Mouse (Mus musculus) liver, adult (tissue): ENCODE results near the gene Cbln4.

Experiments used
- GATA4 ChIP-seq: IDR thresholded peaks from 2 replicates; pipeline ENCODE4 v1.6.1; 2014; ENCODE audit warnings: mild to moderate bottlenecking, low read length; ENCODE audit not compliant: insufficient replicate concordance

The Cbln4 gene

GRCm38 (mm10) chr2:172004029-172004984 is 39.0 kb downstream of the Cbln4 start:
- no peak for TF ChIP-seq GATA4

GRCm38 (mm10) chr2:171996979-171997686 is 46.1 kb downstream of the Cbln4 start:
- TF ChIP-seq GATA4: no peak

DNA sequence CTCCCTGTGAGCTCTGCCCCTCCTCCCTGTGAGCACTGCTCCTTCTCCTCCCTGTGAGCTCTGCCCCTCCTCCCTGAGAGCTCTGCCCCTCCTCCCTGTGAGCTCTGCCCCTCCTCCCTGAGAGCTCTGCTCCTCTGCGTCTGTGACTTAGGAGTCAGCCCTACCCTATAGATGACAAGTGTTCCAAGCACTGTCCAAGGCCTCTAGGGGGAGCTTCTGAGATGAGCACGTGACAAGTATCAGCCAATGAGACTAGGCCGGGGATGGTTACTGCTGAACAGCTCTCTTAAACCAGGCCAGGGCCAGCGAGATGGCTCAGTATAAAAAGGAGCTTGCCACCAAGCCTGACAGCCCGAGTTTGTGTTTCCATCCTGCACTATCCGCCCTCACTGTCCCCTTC is 48.4 kb downstream of the Cbln4 start:
- no peak for TF ChIP-seq GATA4

DNA sequence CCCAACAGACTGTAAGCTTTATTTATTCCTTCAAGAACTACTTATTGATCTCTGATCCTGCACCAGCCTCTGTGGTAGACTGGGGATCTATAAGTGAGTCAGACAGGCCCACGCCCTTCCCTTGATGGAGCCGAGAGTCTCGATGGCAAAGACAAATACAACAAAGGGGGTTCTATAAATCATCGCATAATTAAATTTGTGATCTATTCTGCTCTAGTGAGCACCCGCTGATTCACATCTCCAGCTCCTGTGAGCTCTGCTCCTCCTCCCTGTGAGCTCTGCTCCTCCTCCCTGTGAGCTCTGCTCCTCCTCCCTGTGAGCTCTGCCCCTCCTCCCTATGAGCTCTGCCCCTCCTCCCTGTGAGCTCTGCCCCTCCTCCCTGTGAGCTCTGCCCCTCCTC is 49.0 kb downstream of the Cbln4 start:
- no peak for TF ChIP-seq GATA4

GRCm38 (mm10) chr2:171986686-171987085 is 56.6 kb downstream of the Cbln4 start:
- TF ChIP-seq GATA4: no peak
